Mouse (Mus musculus) embryonic facial prominence, embryonic 10.5 days (tissue): ENCODE measurements around the gene Pdcd2l. TPM values are rescaled to one million over a fixed set of nuclear protein-coding genes. Genes with fewer than 3 reads are reported as not detected.
A peak's percentile ranks its signal among the peaks of the same experiment; 100 is the strongest.
"Not testable (repeated sequence)": the region's sequence is repeated elsewhere in the genome, so short reads cannot be mapped to it uniquely, and the experiment has no call there.

Experiments
- DNase-seq: peaks from one replicate; pipeline ENCODE4 v3.0.0-alpha.2; 2017; ENCODE audit warnings: low spot score
- H3K27ac ChIP-seq: fragments of 300-500 bp; sonication (generic); replicated peaks from 2 replicates; pipeline ENCODE4 v1.5.1; 2016; ENCODE audit warnings: mild to moderate bottlenecking
- H3K27me3 ChIP-seq: fragments of 300-500 bp; sonication (generic); replicated peaks from 2 replicates; pipeline ENCODE4 v1.6.1; 2016; ENCODE audit warnings: low read depth, mild to moderate bottlenecking; ENCODE audit not compliant: poor library complexity, severe bottlenecking
- H3K36me3 ChIP-seq: fragments of 300-500 bp; sonication (generic); replicated peaks from 2 replicates; pipeline ENCODE4 v1.6.1; 2016; ENCODE audit warnings: mild to moderate bottlenecking, moderate library complexity
- H3K4me1 ChIP-seq: fragments of 300-500 bp; sonication (generic); 2 replicates; pipeline ENCODE4 v1.6.1; 2016
- H3K4me3 ChIP-seq: fragments of 300-500 bp; sonication (generic); 2 replicates; pipeline ENCODE4 v1.5.1; 2016; ENCODE audit warnings: mild to moderate bottlenecking, moderate library complexity
- H3K9me3 ChIP-seq: fragments of 300-500 bp; sonication (generic); 2 replicates; pipeline ENCODE4 v1.6.1; 2016; ENCODE audit warnings: mild to moderate bottlenecking
- WGBS: fragments of 180-500 bp; shearing (Covaris S2); methylation state at CpG from one replicate; pipeline ENCODE4 v1.1.7; 2016; 5-methylcytosine and 5-hydroxymethylcytosine counted together
- polyA plus RNA-seq: library from polyadenylated mRNA; unstranded; fragments of >200 nt; fragmentation: Nextera tagmentation; extraction: Ambion mirVana; gene quantifications from 2 replicates; pipeline ENCODE4 v1.2.1, GENCODE M21; 2016

The Pdcd2l gene
- polyA plus RNA-seq, 1 experiment from 2014 or later: 73.5 TPM

DNA sequence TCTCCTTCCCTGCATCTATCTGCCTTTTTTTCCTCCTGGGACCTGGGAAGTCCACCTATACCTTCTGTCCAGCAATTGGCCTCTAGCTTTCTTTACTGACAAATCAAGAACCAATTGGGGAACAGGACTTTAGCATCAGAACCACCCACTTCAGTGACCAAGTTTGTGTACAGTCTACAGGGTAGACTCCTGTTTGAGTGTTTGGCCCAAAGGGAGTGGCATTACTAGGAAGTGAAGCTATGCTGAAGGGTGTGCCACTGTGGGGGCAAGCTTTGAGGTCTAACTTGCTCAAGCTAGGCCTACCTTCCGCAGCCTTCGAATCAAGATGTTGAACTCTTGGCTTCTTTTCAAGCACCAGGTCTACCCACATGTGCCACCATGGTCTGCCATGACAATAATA is 4.4 kb upstream of the Pdcd2l start:
- no peak for DNase-seq
- Histone ChIP-seq H3K9me3 (peaks cover 4% of the 10 kb centered on the region; the same call in 1 of the 2 replicates), H3K4me3 (no peak overlapping the region), H3K36me3 (peaks cover 56% of the 10 kb centered on the region), H3K27me3 (no peaks in the 10 kb centered on the region), H3K4me1 (peaks cover under 1% of the 10 kb centered on the region; the same call in 1 of the 2 replicates), H3K27ac (no peak overlapping the region)
- WGBS: 96% methylated on average over 2 of the region's 2 CpGs

GRCm38 (mm10) chr7:34198346-34198745 is 1.9 kb upstream of the Pdcd2l start:
- no peak for DNase-seq
- H3K27ac ChIP-seq: no peak overlapping the region
- no peak overlapping the region for H3K4me3 ChIP-seq
- 50% methylated on average over 3 of the region's 3 CpGs for WGBS
- peaks cover 4% of the 10 kb centered on the region; the same call in 1 of the 2 replicates for H3K9me3 ChIP-seq
- peaks cover 7% of the 10 kb centered on the region for H3K4me1 ChIP-seq
- no peaks in the 10 kb centered on the region for H3K27me3 ChIP-seq
- H3K36me3 ChIP-seq: peaks cover 43% of the 10 kb centered on the region

GRCm38 (mm10) chr7:34195632-34196031 is 829 bp downstream of the Pdcd2l start:
- Histone ChIP-seq H3K4me3 (peak overlapping the region; percentile 97), H3K27me3 (no peaks in the 10 kb centered on the region), H3K4me1 (peaks cover 7% of the 10 kb centered on the region), H3K36me3 (peaks cover 38% of the 10 kb centered on the region), H3K9me3 (peaks cover 3% of the 10 kb centered on the region; the same call in 1 of the 2 replicates), H3K27ac (no peak overlapping the region)
- no peak for DNase-seq
- WGBS: 49% methylated on average over 3 of the region's 3 CpGs

DNA sequence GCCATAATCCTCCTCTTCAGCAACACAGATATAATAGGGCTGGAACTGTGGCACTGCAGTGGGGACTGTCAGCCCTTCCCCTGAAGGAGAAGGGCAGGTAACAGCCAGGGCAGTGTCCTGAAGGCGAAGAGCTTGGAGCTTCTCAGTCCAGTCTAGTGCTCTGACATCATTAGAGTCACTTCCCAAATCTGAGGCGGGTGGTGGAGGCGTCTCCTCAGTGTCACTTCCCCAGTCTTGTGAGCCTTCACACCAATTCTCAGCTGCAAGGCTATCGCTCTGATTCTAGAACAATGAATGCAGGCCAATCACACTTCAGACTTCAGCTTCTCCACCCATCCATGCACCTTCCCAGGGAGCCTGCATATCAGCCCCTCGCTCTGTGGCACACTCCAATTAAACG is 3.6 kb downstream of the Pdcd2l start:
- peaks cover 55% of the 10 kb centered on the region for H3K36me3 ChIP-seq
- DNase-seq: no peak
- no peak overlapping the region for H3K4me3 ChIP-seq
- H3K27me3 ChIP-seq: no peaks in the 10 kb centered on the region
- no peak overlapping the region for H3K27ac ChIP-seq
- H3K9me3 ChIP-seq: no peaks in the 10 kb centered on the region
- WGBS: 91% methylated on average over 6 of the region's 6 CpGs
- peaks cover 7% of the 10 kb centered on the region for H3K4me1 ChIP-seq

DNA sequence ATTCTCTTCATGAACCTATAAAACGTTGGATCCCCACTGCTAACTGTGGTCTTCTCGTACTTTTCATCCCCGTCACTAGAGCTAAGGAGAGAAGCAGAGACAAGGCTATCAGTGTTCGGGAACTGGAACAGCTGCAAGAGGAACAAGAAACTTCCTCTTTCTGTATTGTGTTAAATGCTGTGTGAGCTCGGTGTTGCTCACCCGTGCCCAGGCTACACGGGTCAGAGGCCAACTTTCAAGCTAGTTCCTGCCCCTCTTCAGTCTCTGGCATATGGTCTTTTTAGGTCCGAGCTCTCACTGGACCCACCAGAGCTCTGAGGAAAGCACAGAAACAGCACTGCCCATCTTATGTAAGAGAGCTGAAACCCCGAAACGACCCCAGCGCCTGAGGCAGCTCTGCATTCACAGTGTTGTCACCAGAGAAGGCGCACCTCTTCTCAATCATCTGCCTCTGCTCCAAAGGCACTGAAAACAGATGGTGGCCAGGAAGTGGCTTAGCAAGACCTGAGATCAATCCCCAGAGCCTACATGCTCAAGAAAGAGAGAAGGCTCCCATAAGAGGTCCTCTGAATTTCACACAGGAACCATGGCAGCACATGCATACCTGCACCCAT is 7.0 kb downstream of the Pdcd2l start:
- 89% methylated on average over 12 of the region's 12 CpGs for WGBS
- H3K27me3 ChIP-seq: no peaks in the 10 kb centered on the region
- no peak overlapping the region for H3K4me3 ChIP-seq
- H3K9me3 ChIP-seq: no peaks in the 10 kb centered on the region
- no peaks in the 10 kb centered on the region for H3K4me1 ChIP-seq
- H3K27ac ChIP-seq: no peak overlapping the region
- H3K36me3 ChIP-seq: peaks cover 85% of the 10 kb centered on the region
- no peak for DNase-seq

DNA sequence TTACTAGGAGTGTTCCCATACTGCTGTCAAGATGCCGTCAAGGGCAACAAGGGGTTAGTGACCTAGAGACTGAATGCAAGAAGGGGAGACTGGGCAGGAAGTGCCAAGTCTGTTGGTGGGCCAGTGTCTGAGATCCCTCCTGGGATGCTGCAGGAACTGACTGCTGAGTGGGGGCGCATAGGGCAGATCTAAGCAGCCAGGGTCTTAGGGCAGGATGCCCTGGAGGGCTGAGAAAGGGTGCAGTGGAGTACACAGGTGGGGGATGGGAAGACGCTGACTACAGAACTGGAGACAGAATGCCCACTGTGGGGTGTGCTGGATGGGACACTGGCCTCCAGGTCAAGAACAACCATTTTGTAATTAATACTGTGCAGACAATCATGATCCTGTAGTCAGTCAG is 12.7 kb downstream of the Pdcd2l start:
- H3K36me3 ChIP-seq: peaks cover 55% of the 10 kb centered on the region
- H3K9me3 ChIP-seq: no peaks in the 10 kb centered on the region
- WGBS: 59% methylated on average over 3 of the region's 3 CpGs
- no peak for DNase-seq
- H3K4me1 ChIP-seq: peaks cover 8% of the 10 kb centered on the region; the same call in 1 of the 2 replicates
- no peaks in the 10 kb centered on the region for H3K27me3 ChIP-seq
- H3K27ac ChIP-seq: no peak overlapping the region
- H3K4me3 ChIP-seq: no peak overlapping the region

GRCm38 (mm10) chr7:34183356-34183755 is 13.1 kb downstream of the Pdcd2l start:
- H3K36me3 ChIP-seq: peaks cover 50% of the 10 kb centered on the region

GRCm38 (mm10) chr7:34176241-34176640 is 20.2 kb downstream of the Pdcd2l start:
- H3K4me3 ChIP-seq, H3K4me1 ChIP-seq, H3K27me3 ChIP-seq, DNase-seq, H3K27ac ChIP-seq, H3K36me3 ChIP-seq, H3K9me3 ChIP-seq: not testable (repeated sequence)
- 80% methylated on average over 6 of the region's 6 CpGs for WGBS

More at GRCm38 (mm10) chr7:34183356-34183755, 13.1 kb downstream of the Pdcd2l start:
- Histone ChIP-seq H3K4me1 (peaks cover 8% of the 10 kb centered on the region; the same call in 1 of the 2 replicates), H3K4me3 (no peak overlapping the region), H3K27me3 (no peaks in the 10 kb centered on the region), H3K9me3 (no peaks in the 10 kb centered on the region), H3K27ac (no peak overlapping the region)
- peak; percentile 49 for DNase-seq
- 83% methylated on average over 13 of the region's 13 CpGs for WGBS

DNA sequence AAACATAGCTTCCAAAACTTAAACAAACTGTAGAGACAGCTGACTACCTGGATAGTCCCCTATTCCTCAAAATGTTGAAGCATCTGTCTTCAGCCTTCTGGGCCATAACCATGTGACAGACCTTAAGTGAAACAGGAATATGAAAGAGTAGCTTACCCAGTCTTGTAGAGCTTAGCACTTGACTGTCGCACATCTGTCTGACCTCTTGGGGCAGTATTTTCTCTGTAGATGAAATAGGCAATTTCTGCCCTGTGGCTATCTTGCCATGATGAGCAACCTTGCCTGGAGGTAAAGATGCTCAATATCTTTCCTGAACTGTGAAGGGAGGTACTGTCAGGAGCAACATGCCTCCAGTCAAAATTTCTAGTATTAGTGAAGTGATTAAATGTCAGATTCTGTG is 24.2 kb downstream of the Pdcd2l start:
- Histone ChIP-seq H3K9me3 (no peaks in the 10 kb centered on the region), H3K27me3 (no peaks in the 10 kb centered on the region), H3K36me3 (no peaks in the 10 kb centered on the region), H3K4me1 (0 out of 2 replicates have a peak, but pooled peaks cover 3% of the 10 kb centered on the region), H3K27ac (no peak overlapping the region), H3K4me3 (no peak overlapping the region)
- no peak for DNase-seq
- 80% methylated on average over 1 of the region's 1 CpGs for WGBS

DNA sequence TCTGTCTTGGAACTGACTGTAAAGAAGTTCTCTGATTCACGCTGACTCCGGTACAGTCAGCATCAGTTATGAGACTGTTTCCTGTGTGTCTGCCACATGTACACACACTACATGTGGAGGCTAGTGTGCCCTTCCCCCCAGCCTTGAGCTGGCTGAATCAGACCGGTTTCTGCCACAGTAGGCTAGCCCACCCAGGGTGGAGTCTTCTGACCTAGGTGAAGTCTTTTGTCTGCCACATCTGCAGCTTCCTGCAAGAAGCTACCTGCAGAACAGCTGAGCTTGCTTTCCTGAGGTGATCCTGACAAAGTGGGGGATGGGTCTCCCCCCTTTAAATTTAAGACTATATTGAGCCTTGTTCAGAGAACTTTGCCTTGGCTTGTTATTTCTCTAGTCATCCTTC is 27.0 kb downstream of the Pdcd2l start, which contains the start of gene Uba2:
TSS of gene Uba2 (minus strand) at position 146 of the 400 bp plus-strand sequence.
- DNase-seq: no peak
- Histone ChIP-seq H3K4me1 (peaks cover 12% of the 10 kb centered on the region; the same call in 1 of the 2 replicates), H3K4me3 (peak within 1 kb of the TSS; percentile 98), H3K27me3 (no peaks in the 10 kb centered on the region), H3K36me3 (peaks cover 21% of the 10 kb centered on the region), H3K9me3 (no peaks in the 10 kb centered on the region), H3K27ac (peak within 1 kb of the TSS; percentile 98)
- WGBS: 81% methylated on average over 3 of the region's 3 CpGs

GRCm38 (mm10) chr7:34168470-34169251 is 27.8 kb downstream of the Pdcd2l start:
- H3K36me3 ChIP-seq: peaks cover 27% of the 10 kb centered on the region
- 9% methylated on average over 30 of the region's 30 CpGs for WGBS

DNA sequence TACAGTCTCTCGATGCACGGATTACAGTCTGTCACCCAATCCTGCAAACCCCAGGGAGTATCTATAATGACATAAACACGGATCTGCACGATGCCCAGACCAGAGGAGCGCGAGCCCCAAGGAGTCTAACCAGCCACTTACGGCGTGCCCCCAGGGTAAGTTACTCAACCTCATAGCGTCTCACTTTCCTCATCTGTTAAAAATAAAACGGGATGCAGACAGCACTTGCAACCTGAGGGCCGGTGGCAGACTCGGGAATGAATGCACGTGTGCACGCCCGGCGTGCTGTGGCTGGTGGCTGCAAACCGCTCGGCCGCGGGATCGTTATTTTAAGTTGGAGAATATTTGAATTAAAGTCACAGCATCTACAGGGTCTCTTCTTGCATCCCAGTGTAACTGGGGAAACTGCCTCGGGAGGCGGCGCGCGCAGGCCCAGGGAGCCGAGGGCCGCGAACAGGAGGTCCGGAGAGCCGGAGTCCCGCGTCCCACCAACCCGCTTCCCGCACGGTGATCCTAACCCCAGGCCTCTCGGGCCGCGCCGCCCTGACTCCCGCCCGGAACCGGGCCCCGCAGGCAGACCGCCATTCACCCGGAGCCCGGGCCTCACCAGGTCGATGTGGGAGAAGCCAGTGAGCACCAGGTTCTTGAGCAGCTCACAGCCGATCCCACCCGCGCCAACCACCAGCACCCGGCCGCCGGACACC is 28.5 kb downstream of the Pdcd2l start:
- under 1% methylated on average over 54 of the region's 54 CpGs for WGBS
- H3K27me3 ChIP-seq: no peaks in the 10 kb centered on the region
- no peak for DNase-seq
- peak overlapping the region; percentile 98 for H3K27ac ChIP-seq
- H3K4me1 ChIP-seq: peaks cover 12% of the 10 kb centered on the region; the same call in 1 of the 2 replicates
- peaks cover 35% of the 10 kb centered on the region for H3K36me3 ChIP-seq
- peak overlapping the region; percentile 98 for H3K4me3 ChIP-seq
- H3K9me3 ChIP-seq: no peaks in the 10 kb centered on the region

More at GRCm38 (mm10) chr7:34168470-34169251, 27.8 kb downstream of the Pdcd2l start:
- peak; percentile 95 for DNase-seq
- peak overlapping the region; percentile 98 for H3K4me3 ChIP-seq
- peak overlapping the region; percentile 98 for H3K27ac ChIP-seq
- peaks cover 12% of the 10 kb centered on the region; the same call in 1 of the 2 replicates for H3K4me1 ChIP-seq
- no peaks in the 10 kb centered on the region for H3K27me3 ChIP-seq
- no peaks in the 10 kb centered on the region for H3K9me3 ChIP-seq
